In genomic region chr10:53519068-53519954, GRCm38 (mm10) we compare ENCODE assay signal across 9 mouse cellular contexts.
DNase-seq lines count a peak whose midpoint lies in the region; ATAC-seq and TF ChIP-seq lines count a peak whose summit lies in the region.
"Had no signal": no experiment of that assay in that cellular context is flagged by ENCODE, and none has a peak within 500 bp of the region (broad histone marks: within the 10 kb centered on the region; RNA-seq: fewer than 3 reads in every experiment).

No protein-coding gene starts in this region.

- TF ChIP-seq EP300 in stomach, postnatal 0 days (optimal IDR thresholded peaks at IDR 0.05) = no peak

- H3K9me3 ChIP-seq in kidney, postnatal 0 days (replicated peaks; ENCODE audit: low read length) = no peaks in the 10 kb centered on the region
- H3K9me3 ChIP-seq in stomach, postnatal 0 days (ENCODE audit: control insufficient read depth, low read length) = no peaks in the 10 kb centered on the region
- H3K9me3 ChIP-seq: neural tube, embryonic 12.5 days had no signal

- no peak for TF ChIP-seq CTCF in kidney, postnatal 0 days (IDR thresholded peaks at IDR 0.05; ENCODE audit: low read depth)
- TF ChIP-seq CTCF in stomach, postnatal 0 days (IDR thresholded peaks at IDR 0.05; ENCODE audit: low read depth) = no peak

- peak overlapping the region; percentile 76 for H3K27ac ChIP-seq in kidney, postnatal 0 days
- peak overlapping the region; percentile 73; the same call in 1 of the 2 replicates for H3K27ac ChIP-seq in stomach, postnatal 0 days (replicated peaks)

- H3K27me3 ChIP-seq in kidney, postnatal 0 days (ENCODE audit: insufficient read depth, low read length) = no peaks in the 10 kb centered on the region
- no peaks in the 10 kb centered on the region for H3K27me3 ChIP-seq in stomach, postnatal 0 days (ENCODE audit: control insufficient read depth, insufficient read depth, low read length)
- H3K27me3 ChIP-seq: neural tube, embryonic 12.5 days had no signal

- DNase-seq in adrenal gland, postnatal 14 days = peak; percentile 27
- DNase-seq in adrenal gland, postnatal 25 days = no peak
- peak; percentile 18 for DNase-seq in retina, postnatal 1 day
- DNase-seq in retina, embryonic 14.5 days (ENCODE audit: low spot score) = no peak
- DNase-seq in kidney, postnatal 0 days (ENCODE audit: low spot score) = peak; percentile 77
- DNase-seq in stomach, postnatal 0 days (ENCODE audit: low spot score) = no peak
- DNase-seq in liver = no peak
- DNase-seq in left cerebral cortex, adult 18-20 months (ENCODE audit: low spot score in 2 of 2) = no peak

- WGBS in kidney, postnatal 0 days = 23% methylated on average over 14 of the region's 14 CpGs
- WGBS in stomach, postnatal 0 days = 37% methylated on average over 14 of the region's 14 CpGs

- H3K4me2 ChIP-seq in kidney, postnatal 0 days (ENCODE audit: low read length) = peak overlapping the region; percentile 10; the same call in 1 of the 2 replicates
- no peak overlapping the region for H3K4me2 ChIP-seq in stomach, postnatal 0 days (replicated peaks; ENCODE audit: low read depth)
- H3K4me2 ChIP-seq: neural tube, embryonic 12.5 days had no signal

- ATAC-seq in kidney, postnatal 0 days (replicated peaks; ENCODE audit: low FRiP score, low read depth) = no peak; the same call in 1 of the 2 replicates
- peak; percentile 61; the same call in 1 of the 2 replicates for ATAC-seq in stomach, postnatal 0 days (ENCODE audit: low FRiP score, low TSS enrichment)

- no peak overlapping the region for H3K4me3 ChIP-seq in kidney, postnatal 0 days (replicated peaks; ENCODE audit: low read depth, low read length)
- H3K4me3 ChIP-seq in stomach, postnatal 0 days (ENCODE audit: low read depth, low read length) = no peak overlapping the region
- H3K4me3 ChIP-seq: neural tube, embryonic 12.5 days had no signal

- H3K9ac ChIP-seq in kidney, postnatal 0 days (ENCODE audit: low read depth, low read length) = no peak overlapping the region
- no peak overlapping the region for H3K9ac ChIP-seq in stomach, postnatal 0 days (ENCODE audit: low read length)
- H3K9ac ChIP-seq: neural tube, embryonic 12.5 days had no signal

- no peaks in the 10 kb centered on the region; the same call in 1 of the 2 replicates for H3K4me1 ChIP-seq in kidney, postnatal 0 days (replicated peaks; ENCODE audit: insufficient read depth, low read length)
- H3K4me1 ChIP-seq in stomach, postnatal 0 days (replicated peaks; ENCODE audit: control insufficient read depth, insufficient read depth) = no peaks in the 10 kb centered on the region

- H3K36me3 ChIP-seq in kidney, postnatal 0 days (ENCODE audit: insufficient read depth, low read length) = no peaks in the 10 kb centered on the region
- H3K36me3 ChIP-seq in stomach, postnatal 0 days (ENCODE audit: control insufficient read depth, insufficient read depth, low read length) = no peaks in the 10 kb centered on the region
- H3K36me3 ChIP-seq: neural tube, embryonic 12.5 days had no signal

Comparison
In these comparisons a context has a peak if more than half of its experiments do, and no peak if none do; other contexts are left out.
1. DNase-seq: peak in adrenal gland, postnatal 14 days (single experiment), retina, postnatal 1 day (single experiment) and kidney, postnatal 0 days (single experiment); none in adrenal gland, postnatal 25 days (single experiment), retina, embryonic 14.5 days (single experiment), stomach, postnatal 0 days (single experiment), liver (single experiment) and left cerebral cortex, adult 18-20 months (0 of 2).